26 mouse cellular contexts compared by ENCODE assay signal in the genomic region with DNA sequence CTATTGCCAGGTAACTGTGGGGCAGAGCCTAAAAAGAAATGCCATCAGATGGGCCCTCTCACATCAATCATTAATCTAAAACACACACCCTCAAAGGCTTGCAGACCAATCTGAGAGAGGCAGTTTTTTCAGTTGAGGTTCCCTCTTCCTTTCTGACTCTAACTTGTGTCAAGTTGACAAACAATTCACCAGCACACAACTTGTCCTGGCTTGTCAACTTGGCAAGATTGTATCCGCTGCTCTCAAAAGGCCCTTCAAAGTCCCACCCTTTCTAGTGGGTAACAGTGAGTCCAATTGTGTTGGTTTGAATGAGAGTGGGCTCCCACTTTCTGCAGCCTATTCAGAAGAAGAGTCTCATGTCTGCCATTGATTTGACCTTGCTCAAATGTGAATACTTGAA. TPM values are rescaled to one million over a fixed set of nuclear protein-coding genes. Genes with fewer than 3 reads are reported as not detected.
A peak's percentile ranks its signal among the peaks of the same experiment; 100 is the strongest.
DNase-seq lines count a peak whose midpoint lies in the region; ATAC-seq and TF ChIP-seq lines count a peak whose summit lies in the region.
"Had no signal": no experiment of that assay in that cellular context is flagged by ENCODE, and none has a peak within 500 bp of the region (broad histone marks: within the 10 kb centered on the region; RNA-seq: fewer than 3 reads in every experiment).

No protein-coding gene starts in this region.

- H3K27ac ChIP-seq in forebrain, embryonic 11.5 days (ENCODE audit: low read depth, low read length): no peak overlapping the region
- no peak overlapping the region for H3K27ac ChIP-seq in forebrain, postnatal 0 days (ENCODE audit: low read depth, low read length)
- no peak overlapping the region for H3K27ac ChIP-seq in midbrain, postnatal 0 days (ENCODE audit: low read depth, low read length)
- no peak overlapping the region for H3K27ac ChIP-seq in midbrain, embryonic 16.5 days (ENCODE audit: low read length)
- H3K27ac ChIP-seq: embryonic facial prominence, embryonic 12.5 days; forebrain, embryonic 12.5 days; heart, adult 2 months; heart, embryonic 15.5 days had no signal

- H3K9ac ChIP-seq in forebrain, embryonic 11.5 days (ENCODE audit: low read length): no peak overlapping the region
- H3K9ac ChIP-seq in forebrain, postnatal 0 days: no peak overlapping the region
- H3K9ac ChIP-seq in midbrain, postnatal 0 days (replicated peaks; ENCODE audit: low read length, poor library complexity, severe bottlenecking): no peak overlapping the region
- no peak overlapping the region for H3K9ac ChIP-seq in midbrain, embryonic 16.5 days (ENCODE audit: low read depth, low read length)
- H3K9ac ChIP-seq: embryonic facial prominence, embryonic 12.5 days; forebrain, embryonic 12.5 days; heart, embryonic 15.5 days had no signal

- no peaks in the 10 kb centered on the region for H3K9me3 ChIP-seq in forebrain, embryonic 11.5 days (ENCODE audit: control insufficient read depth, low read length)
- no peaks in the 10 kb centered on the region for H3K9me3 ChIP-seq in forebrain, postnatal 0 days (ENCODE audit: low read length)
- H3K9me3 ChIP-seq in midbrain, postnatal 0 days (ENCODE audit: low read length): no peaks in the 10 kb centered on the region
- no peaks in the 10 kb centered on the region for H3K9me3 ChIP-seq in midbrain, embryonic 16.5 days (replicated peaks; ENCODE audit: control insufficient read depth, low read length, poor library complexity, severe bottlenecking)
- H3K9me3 ChIP-seq: embryonic facial prominence, embryonic 12.5 days; forebrain, embryonic 12.5 days; G1E; heart, embryonic 15.5 days had no signal

- H3K36me3 ChIP-seq in forebrain, embryonic 11.5 days (ENCODE audit: control insufficient read depth, insufficient read depth, low read length): no peaks in the 10 kb centered on the region
- H3K36me3 ChIP-seq in forebrain, postnatal 0 days (ENCODE audit: insufficient read depth): no peaks in the 10 kb centered on the region
- no peaks in the 10 kb centered on the region for H3K36me3 ChIP-seq in midbrain, postnatal 0 days (ENCODE audit: insufficient read depth, low read length)
- H3K36me3 ChIP-seq in midbrain, embryonic 16.5 days (ENCODE audit: control insufficient read depth, insufficient read depth, low read length): no peaks in the 10 kb centered on the region
- H3K36me3 ChIP-seq: embryonic facial prominence, embryonic 12.5 days; forebrain, embryonic 12.5 days; G1E; heart, embryonic 15.5 days had no signal

- no peak overlapping the region for H3K4me2 ChIP-seq in forebrain, embryonic 11.5 days (ENCODE audit: low read depth, low read length, severe bottlenecking)
- no peak overlapping the region for H3K4me2 ChIP-seq in forebrain, postnatal 0 days (ENCODE audit: low read depth)
- no peak overlapping the region for H3K4me2 ChIP-seq in midbrain, postnatal 0 days (ENCODE audit: low read depth, low read length, poor library complexity, severe bottlenecking)
- no peak overlapping the region for H3K4me2 ChIP-seq in midbrain, embryonic 16.5 days (ENCODE audit: low read length)
- H3K4me2 ChIP-seq: embryonic facial prominence, embryonic 12.5 days; forebrain, embryonic 12.5 days; heart, embryonic 11.5 days; heart, embryonic 15.5 days had no signal

- peak; percentile 24 for DNase-seq in forebrain, embryonic 11.5 days (ENCODE audit: low spot score)
- no peak for DNase-seq in forebrain, postnatal 0 days
- peak; percentile 19 to 46 for DNase-seq in lung, adult 18-20 months
- no peak for DNase-seq in lung, adult 2 months
- peak; percentile 21 for DNase-seq in midbrain, postnatal 0 days (ENCODE audit: low spot score)
- DNase-seq in lung, postnatal 36 days: peak; percentile 57
- DNase-seq: adrenal gland, postnatal 10 days; B cell, adult 2 months; cerebellum, adult 11-12 months; cerebellum, adult 9-10 months; cerebellum, postnatal 25 days; gastrocnemius, postnatal 14 days; heart, adult 2 months; heart, postnatal 14 days had no signal

- no peaks in the 10 kb centered on the region for H3K4me1 ChIP-seq in forebrain, embryonic 11.5 days (replicated peaks; ENCODE audit: control insufficient read depth, insufficient read depth, low read length)
- H3K4me1 ChIP-seq in forebrain, postnatal 0 days (ENCODE audit: insufficient read depth): no peaks in the 10 kb centered on the region
- no peaks in the 10 kb centered on the region for H3K4me1 ChIP-seq in lung, adult 2 months (ENCODE audit: control insufficient read depth, insufficient read depth, low read length)
- H3K4me1 ChIP-seq in midbrain, postnatal 0 days (ENCODE audit: insufficient read depth, low read length): no peaks in the 10 kb centered on the region
- H3K4me1 ChIP-seq in midbrain, embryonic 16.5 days (ENCODE audit: control insufficient read depth, insufficient read depth, low read length): no peaks in the 10 kb centered on the region
- H3K4me1 ChIP-seq: embryonic facial prominence, embryonic 12.5 days; forebrain, embryonic 12.5 days; heart, embryonic 15.5 days had no signal

- ATAC-seq in forebrain, embryonic 11.5 days (replicated peaks; ENCODE audit: low FRiP score): no peak
- no peak for ATAC-seq in forebrain, postnatal 0 days
- no peak for ATAC-seq in midbrain, postnatal 0 days (ENCODE audit: low FRiP score)
- no peak for ATAC-seq in midbrain, embryonic 16.5 days
- ATAC-seq in megakaryocyte progenitor cell, adult 5-6 weeks (replicated peaks; ENCODE audit: poor library complexity): no peak
- ATAC-seq: CD4-positive, CD25-positive, alpha-beta regulatory T cell, adult 4 months; forebrain, embryonic 16.5 days had no signal

- no peak overlapping the region for H3K4me3 ChIP-seq in forebrain, embryonic 11.5 days (ENCODE audit: low read depth, low read length)
- no peak overlapping the region for H3K4me3 ChIP-seq in forebrain, postnatal 0 days (ENCODE audit: low read depth, low read length)
- H3K4me3 ChIP-seq in lung, adult 2 months (replicated peaks; ENCODE audit: extremely low read depth, low read depth, low read length): no peak overlapping the region
- no peak overlapping the region for H3K4me3 ChIP-seq in midbrain, postnatal 0 days (ENCODE audit: low read depth, low read length)
- no peak overlapping the region for H3K4me3 ChIP-seq in midbrain, embryonic 16.5 days (ENCODE audit: low read depth, low read length)
- H3K4me3 ChIP-seq: embryonic facial prominence, embryonic 12.5 days; forebrain, embryonic 12.5 days; heart, adult 2 months; heart, embryonic 15.5 days had no signal

- no peak for TF ChIP-seq POLR2A in lung, adult 2 months (IDR thresholded peaks at IDR 0.05; ENCODE audit: borderline replicate concordance, extremely low read depth, low read depth, low read length)

- H3K27me3 ChIP-seq in forebrain, embryonic 11.5 days (ENCODE audit: control insufficient read depth, insufficient read depth, low read length): no peaks in the 10 kb centered on the region; the same call in 1 of the 2 replicates
- no peaks in the 10 kb centered on the region for H3K27me3 ChIP-seq in forebrain, postnatal 0 days (ENCODE audit: insufficient read depth, low read length)
- no peaks in the 10 kb centered on the region for H3K27me3 ChIP-seq in midbrain, postnatal 0 days (ENCODE audit: insufficient read depth, low read length)
- no peaks in the 10 kb centered on the region; the same call in 1 of the 2 replicates for H3K27me3 ChIP-seq in midbrain, embryonic 16.5 days (ENCODE audit: control insufficient read depth, insufficient read depth, low read depth, low read length)
- H3K27me3 ChIP-seq: embryonic facial prominence, embryonic 12.5 days had no signal

- TF ChIP-seq CTCF in forebrain, postnatal 0 days (IDR thresholded peaks at IDR 0.05; ENCODE audit: low read depth): no peak
- no peak for TF ChIP-seq CTCF in lung, adult 2 months (IDR thresholded peaks at IDR 0.05; ENCODE audit: insufficient read depth, low read length)
- no peak for TF ChIP-seq CTCF in midbrain, postnatal 0 days (IDR thresholded peaks at IDR 0.05)

- WGBS in forebrain, embryonic 11.5 days: 72% methylated on average over 1 of the region's 1 CpGs
- WGBS in forebrain, postnatal 0 days: 50% methylated on average over 1 of the region's 1 CpGs
- WGBS in lung, adult 2 months: 66% methylated on average over 1 of the region's 1 CpGs
- WGBS in midbrain, postnatal 0 days: 50% methylated on average over 1 of the region's 1 CpGs
- 44% methylated on average over 1 of the region's 1 CpGs for WGBS in midbrain, embryonic 16.5 days

RNA-seq across cellular contexts. Expression of a gene that starts 6.1 kb away (rescaled TPM):
- polyA plus RNA-seq in forebrain, embryonic 11.5 days (2014; fragmentation: Nextera tagmentation; extraction: Ambion mirVana): not detected in 2 replicates
- not detected in 2 replicates for total RNA-seq in forebrain, postnatal 0 days (2014; rRNA removed)
- polyA plus RNA-seq in forebrain, postnatal 0 days (2015; fragmentation: Nextera tagmentation; extraction: Ambion mirVana): not detected in 2 replicates
- 5.8 and 6.4 TPM in 2 replicates for polyA plus RNA-seq in lung, adult 2 months (2012; rRNA removed)
- total RNA-seq in midbrain, postnatal 0 days (2014; rRNA removed): not detected in 2 replicates
- not detected in 2 replicates for polyA plus RNA-seq in midbrain, postnatal 0 days (2015; fragmentation: Nextera tagmentation; extraction: Ambion mirVana)
- polyA plus RNA-seq in midbrain, embryonic 16.5 days (2015; fragmentation: Nextera tagmentation; extraction: Ambion mirVana): not detected in 2 replicates
- total RNA-seq in megakaryocyte progenitor cell, adult 5-6 weeks (2015): 0.44 and 0.59 TPM in 2 replicates
- 0.29 TPM in 1 of 2 replicates, not detected in the other for total RNA-seq in megakaryocyte progenitor cell, adult 5-6 weeks (2017)
- total RNA-seq: G1E; gastrocnemius, adult 18-20 months; gastrocnemius, postnatal 14 days had no signal
- polyA plus RNA-seq: forebrain, embryonic 12.5 days; forebrain, embryonic 16.5 days; G1E; heart, embryonic 11.5 days had no signal

RNA-seq across cellular contexts. Expression of a gene that starts 18.1 kb away (rescaled TPM):
- not detected in 2 replicates for polyA plus RNA-seq in forebrain, embryonic 11.5 days (2014; fragmentation: Nextera tagmentation; extraction: Ambion mirVana)
- total RNA-seq in forebrain, postnatal 0 days (2014; rRNA removed): not detected in 2 replicates
- polyA plus RNA-seq in forebrain, postnatal 0 days (2015; fragmentation: Nextera tagmentation; extraction: Ambion mirVana): not detected in 2 replicates
- 0.06 and 0.51 TPM in 2 replicates for polyA plus RNA-seq in lung, adult 2 months (2012; rRNA removed)
- total RNA-seq in midbrain, postnatal 0 days (2014; rRNA removed): not detected in 2 replicates
- not detected in 2 replicates for polyA plus RNA-seq in midbrain, postnatal 0 days (2015; fragmentation: Nextera tagmentation; extraction: Ambion mirVana)
- polyA plus RNA-seq in midbrain, embryonic 16.5 days (2015; fragmentation: Nextera tagmentation; extraction: Ambion mirVana): not detected in 2 replicates
- total RNA-seq in megakaryocyte progenitor cell, adult 5-6 weeks (2015): not detected in 2 replicates
- total RNA-seq in megakaryocyte progenitor cell, adult 5-6 weeks (2017): not detected in 2 replicates
- total RNA-seq: adrenal gland, postnatal 10 days; gastrocnemius, adult 18-20 months; gastrocnemius, postnatal 14 days; heart, adult 2 months; heart, postnatal 14 days; hematopoietic stem cell, adult 5-6 weeks had no signal
- polyA plus RNA-seq: CD4-positive, CD25-positive, alpha-beta regulatory T cell, adult 4 months; cortical plate, adult 2 months; embryonic facial prominence, embryonic 12.5 days; forebrain, embryonic 12.5 days; forebrain, embryonic 16.5 days; G1E; heart, adult 2 months; heart, embryonic 11.5 days; heart, embryonic 15.5 days had no signal

RNA-seq across cellular contexts. Expression of a gene that starts 35.7 kb away (rescaled TPM):
- not detected in 2 replicates for polyA plus RNA-seq in forebrain, embryonic 11.5 days (2014; fragmentation: Nextera tagmentation; extraction: Ambion mirVana)
- total RNA-seq in forebrain, postnatal 0 days (2014; rRNA removed): not detected in 2 replicates
- not detected in 2 replicates for polyA plus RNA-seq in forebrain, postnatal 0 days (2015; fragmentation: Nextera tagmentation; extraction: Ambion mirVana)
- polyA plus RNA-seq in lung, adult 2 months (2012; rRNA removed): not detected in 2 replicates
- not detected in 2 replicates for total RNA-seq in midbrain, postnatal 0 days (2014; rRNA removed)
- polyA plus RNA-seq in midbrain, postnatal 0 days (2015; fragmentation: Nextera tagmentation; extraction: Ambion mirVana): not detected in 2 replicates
- polyA plus RNA-seq in midbrain, embryonic 16.5 days (2015; fragmentation: Nextera tagmentation; extraction: Ambion mirVana): not detected in 2 replicates
- total RNA-seq in megakaryocyte progenitor cell, adult 5-6 weeks (2015): not detected in 2 replicates
- not detected in 2 replicates for total RNA-seq in megakaryocyte progenitor cell, adult 5-6 weeks (2017)
- total RNA-seq: gastrocnemius, postnatal 14 days; heart, adult 2 months; heart, postnatal 14 days; hematopoietic stem cell, adult 5-6 weeks had no signal
- polyA plus RNA-seq: CD4-positive, CD25-positive, alpha-beta regulatory T cell, adult 4 months; cortical plate, adult 2 months; embryonic facial prominence, embryonic 12.5 days; forebrain, embryonic 12.5 days; forebrain, embryonic 16.5 days; G1E; heart, adult 2 months; heart, embryonic 11.5 days; heart, embryonic 15.5 days had no signal

RNA-seq across cellular contexts. Expression of a gene that starts 54.2 kb away (rescaled TPM):
- polyA plus RNA-seq in forebrain, embryonic 11.5 days (2014; fragmentation: Nextera tagmentation; extraction: Ambion mirVana): 102 and 103 TPM in 2 replicates
- 77.9 and 107 TPM in 2 replicates for total RNA-seq in forebrain, postnatal 0 days (2014; rRNA removed)
- 84.8 and 108 TPM in 2 replicates for polyA plus RNA-seq in forebrain, postnatal 0 days (2015; fragmentation: Nextera tagmentation; extraction: Ambion mirVana)
- polyA plus RNA-seq in lung, adult 2 months (2012; rRNA removed): 61.2 and 75.3 TPM in 2 replicates
- total RNA-seq in midbrain, postnatal 0 days (2014; rRNA removed): 116 and 122 TPM in 2 replicates
- polyA plus RNA-seq in midbrain, postnatal 0 days (2015; fragmentation: Nextera tagmentation; extraction: Ambion mirVana): 115 TPM in 2 replicates
- polyA plus RNA-seq in midbrain, embryonic 16.5 days (2015; fragmentation: Nextera tagmentation; extraction: Ambion mirVana): 153 and 161 TPM in 2 replicates
- 51.3 and 64.2 TPM in 2 replicates for total RNA-seq in megakaryocyte progenitor cell, adult 5-6 weeks (2015)
- 69.8 and 74.2 TPM in 2 replicates for total RNA-seq in megakaryocyte progenitor cell, adult 5-6 weeks (2017)

Comparison
In these comparisons a context has a peak if more than half of its experiments do, and no peak if none do; other contexts are left out.
1. DNase-seq: peak in forebrain, embryonic 11.5 days (single experiment), lung, adult 18-20 months (2 of 2), midbrain, postnatal 0 days (single experiment) and lung, postnatal 36 days (single experiment); none in forebrain, postnatal 0 days (single experiment) and lung, adult 2 months (single experiment).